Mouse (Mus musculus): ENCODE measurements around the gene Tlr2. TPM values are rescaled to one million over a fixed set of nuclear protein-coding genes. Genes with fewer than 3 reads are reported as not detected.
A peak's percentile ranks its signal among the peaks of the same experiment; 100 is the strongest.

Tlr2 gene
- total RNA-seq, 2 experiments from 2014 or later, result 0.44 to 0.72 TPM

GRCm38 (mm10) chr3:83864064-83864548 is 22.5 kb upstream of the Tlr2 start:
- Histone ChIP-seq H3K4me3 (no peak overlapping the region), H3K27ac (no peak overlapping the region)
- intact Hi-C loops (cut with DNase I), result no loop called here
- no peak for DNase-seq (ENCODE audit: extremely low spot score in 1 of 2, low spot score in 2 of 2)
- no peak for TF ChIP-seq CTCF (IDR thresholded peaks at IDR 0.05)

GRCm38 (mm10) chr3:83862956-83863355 is 21.4 kb upstream of the Tlr2 start:
- peak; percentile 14 to 24 for DNase-seq (ENCODE audit: extremely low spot score in 1 of 2, low spot score in 2 of 2)
- H3K4me3 ChIP-seq, result no peak overlapping the region
- H3K27ac ChIP-seq, result 0 out of 2 replicates have a peak overlapping the region, but pooled peaks have one; percentile 38
- TF ChIP-seq CTCF (IDR thresholded peaks at IDR 0.05), result no peak
- intact Hi-C loops (cut with DNase I), result no loop called here

- Histone ChIP-seq H3K27ac (no peak overlapping the region), H3K4me3 (no peak overlapping the region)
- intact Hi-C loops (cut with DNase I), result no loop called here
- DNase-seq (ENCODE audit: extremely low spot score in 1 of 2, low spot score in 2 of 2), result no peak
- TF ChIP-seq CTCF (IDR thresholded peaks at IDR 0.05), result no peak
Measured at GRCm38 (mm10) chr3:83859595-83859994, 18.0 kb upstream of the Tlr2 start.

GRCm38 (mm10) chr3:83859071-83859470 is 17.5 kb upstream of the Tlr2 start:
- DNase-seq (ENCODE audit: extremely low spot score in 1 of 2, low spot score in 2 of 2), result no peak
- Histone ChIP-seq H3K4me3 (no peak overlapping the region), H3K27ac (no peak overlapping the region)
- intact Hi-C loops (cut with DNase I), result no loop called here
- no peak for TF ChIP-seq CTCF (IDR thresholded peaks at IDR 0.05)

GRCm38 (mm10) chr3:83857621-83858020 is 16.1 kb upstream of the Tlr2 start:
- DNase-seq (ENCODE audit: extremely low spot score in 1 of 2, low spot score in 2 of 2), result no peak
- Histone ChIP-seq H3K4me3 (no peak overlapping the region), H3K27ac (no peak overlapping the region)
- TF ChIP-seq CTCF (IDR thresholded peaks at IDR 0.05), result no peak
- intact Hi-C loops (cut with DNase I), result no loop called here

- DNase-seq (ENCODE audit: extremely low spot score in 1 of 2, low spot score in 2 of 2), result no peak
- TF ChIP-seq CTCF (IDR thresholded peaks at IDR 0.05), result no peak
- H3K4me3 ChIP-seq, result no peak overlapping the region
- intact Hi-C loops (cut with DNase I), result no loop called here
- no peak overlapping the region for H3K27ac ChIP-seq
Measured at GRCm38 (mm10) chr3:83855643-83856042, 14.1 kb upstream of the Tlr2 start.

GRCm38 (mm10) chr3:83849341-83849740 is 7.8 kb upstream of the Tlr2 start:
- intact Hi-C loops (cut with DNase I), result no loop called here
- Histone ChIP-seq H3K4me3 (no peak overlapping the region), H3K27ac (no peak overlapping the region)
- no peak for TF ChIP-seq CTCF (IDR thresholded peaks at IDR 0.05)
- DNase-seq (ENCODE audit: extremely low spot score in 1 of 2, low spot score in 2 of 2), result no peak

GRCm38 (mm10) chr3:83844766-83845520 is 3.4 kb upstream of the Tlr2 start:
- no peak overlapping the region for H3K27ac ChIP-seq
- no peak overlapping the region for H3K4me3 ChIP-seq
- intact Hi-C loops (cut with DNase I), result no loop called here
- no peak for DNase-seq (ENCODE audit: extremely low spot score in 1 of 2, low spot score in 2 of 2)
- no peak for TF ChIP-seq CTCF (IDR thresholded peaks at IDR 0.05)

GRCm38 (mm10) chr3:83839477-83839876 is 2.1 kb downstream of the Tlr2 start:
- TF ChIP-seq CTCF (IDR thresholded peaks at IDR 0.05), result no peak
- no peak for DNase-seq (ENCODE audit: extremely low spot score in 1 of 2, low spot score in 2 of 2)
- intact Hi-C loops (cut with DNase I), result no loop called here
- no peak overlapping the region for H3K4me3 ChIP-seq
- no peak overlapping the region for H3K27ac ChIP-seq

GRCm38 (mm10) chr3:83836685-83837084 is 4.9 kb downstream of the Tlr2 start:
- H3K27ac ChIP-seq, result no peak overlapping the region
- intact Hi-C loops (cut with DNase I), result no loop called here
- no peak overlapping the region for H3K4me3 ChIP-seq
- no peak for TF ChIP-seq CTCF (IDR thresholded peaks at IDR 0.05)
- DNase-seq (ENCODE audit: extremely low spot score in 1 of 2, low spot score in 2 of 2), result no peak

GRCm38 (mm10) chr3:83828145-83828611 is 13.4 kb downstream of the Tlr2 start:
- no peak for TF ChIP-seq CTCF (IDR thresholded peaks at IDR 0.05)
- intact Hi-C loops (cut with DNase I), result no loop called here
- H3K27ac ChIP-seq, result no peak overlapping the region
- DNase-seq (ENCODE audit: extremely low spot score in 1 of 2, low spot score in 2 of 2), result no peak
- H3K4me3 ChIP-seq, result no peak overlapping the region

GRCm38 (mm10) chr3:83827684-83828083 is 13.9 kb downstream of the Tlr2 start:
- intact Hi-C loops (cut with DNase I), result no loop called here
- H3K27ac ChIP-seq, result no peak overlapping the region
- TF ChIP-seq CTCF (IDR thresholded peaks at IDR 0.05), result no peak

GRCm38 (mm10) chr3:83823774-83824173 is 17.8 kb downstream of the Tlr2 start:
- no peak for DNase-seq (ENCODE audit: extremely low spot score in 1 of 2, low spot score in 2 of 2)
- no peak overlapping the region for H3K27ac ChIP-seq
- intact Hi-C loops (cut with DNase I), result no loop called here
- TF ChIP-seq CTCF (IDR thresholded peaks at IDR 0.05), result no peak
- H3K4me3 ChIP-seq, result no peak overlapping the region

More at GRCm38 (mm10) chr3:83827684-83828083, 13.9 kb downstream of the Tlr2 start:
- H3K4me3 ChIP-seq, result no peak overlapping the region
- DNase-seq (ENCODE audit: extremely low spot score in 1 of 2, low spot score in 2 of 2), result no peak
